Mouse (Mus musculus) neural tube, embryonic 15.5 days (tissue): Measurements from ENCODE around the gene Limd2. TPM values are rescaled to one million over a fixed set of nuclear protein-coding genes. Genes with fewer than 3 reads are reported as not detected.
A peak's percentile ranks its signal among the peaks of the same experiment; 100 is the strongest.
"Not testable (repeated sequence)": the region's sequence is repeated elsewhere in the genome, so short reads cannot be mapped to it uniquely, and the experiment has no call there.

Experiments used
- ATAC-seq: fragments of 200-750 bp; cut with Nextera tagmentation; 2 replicates; pipeline ENCODE4 v1.8.0; 2017; ENCODE audit warnings: mild to moderate bottlenecking, moderate TSS enrichment, moderate library complexity; ENCODE audit not compliant: low FRiP score
- H3K27ac ChIP-seq: fragments of 300-500 bp; sonication (generic); replicated peaks from 2 replicates; pipeline ENCODE4 v1.5.1; 2015; ENCODE audit warnings: mild to moderate bottlenecking, inconsistent platforms
- H3K27me3 ChIP-seq: fragments of 300-500 bp; sonication (generic); replicated peaks from 2 replicates; pipeline ENCODE4 v1.6.1; 2015; ENCODE audit warnings: inconsistent platforms
- H3K36me3 ChIP-seq: fragments of 300-500 bp; sonication (generic); 2 replicates; pipeline ENCODE4 v1.6.1; 2015; ENCODE audit warnings: inconsistent platforms
- H3K4me1 ChIP-seq: fragments of 300-500 bp; sonication (generic); 2 replicates; pipeline ENCODE4 v1.6.1; 2015; ENCODE audit warnings: inconsistent platforms
- H3K4me2 ChIP-seq: fragments of 300-500 bp; sonication (generic); 2 replicates; pipeline ENCODE4 v1.6.1; 2015; ENCODE audit warnings: inconsistent platforms, mild to moderate bottlenecking, moderate library complexity
- H3K4me3 ChIP-seq: fragments of 300-500 bp; sonication (generic); replicated peaks from 2 replicates; pipeline ENCODE4 v1.5.1; 2015; ENCODE audit warnings: mild to moderate bottlenecking, inconsistent platforms
- H3K9ac ChIP-seq: fragments of 300-500 bp; sonication (generic); replicated peaks from 2 replicates; pipeline ENCODE4 v1.6.1; 2015; ENCODE audit warnings: mild to moderate bottlenecking, inconsistent platforms
- H3K9me3 ChIP-seq: fragments of 300-500 bp; sonication (generic); replicated peaks from 2 replicates; pipeline ENCODE4 v1.6.1; 2016; ENCODE audit warnings: inconsistent platforms
- WGBS: fragments of 180-500 bp; shearing (Covaris S2); methylation state at CpG from one replicate; pipeline ENCODE4 v1.1.7; 2015; ENCODE audit warnings: mixed read lengths; 5-methylcytosine and 5-hydroxymethylcytosine counted together
- polyA plus RNA-seq: library from polyadenylated mRNA; unstranded; fragments of >200 nt; fragmentation: Nextera tagmentation; extraction: Ambion mirVana; gene quantifications from 2 replicates; pipeline ENCODE4 v1.2.1, GENCODE M21; 2015

The Limd2 gene
- polyA plus RNA-seq, 1 experiment from 2014 or later, result 148 TPM

DNA sequence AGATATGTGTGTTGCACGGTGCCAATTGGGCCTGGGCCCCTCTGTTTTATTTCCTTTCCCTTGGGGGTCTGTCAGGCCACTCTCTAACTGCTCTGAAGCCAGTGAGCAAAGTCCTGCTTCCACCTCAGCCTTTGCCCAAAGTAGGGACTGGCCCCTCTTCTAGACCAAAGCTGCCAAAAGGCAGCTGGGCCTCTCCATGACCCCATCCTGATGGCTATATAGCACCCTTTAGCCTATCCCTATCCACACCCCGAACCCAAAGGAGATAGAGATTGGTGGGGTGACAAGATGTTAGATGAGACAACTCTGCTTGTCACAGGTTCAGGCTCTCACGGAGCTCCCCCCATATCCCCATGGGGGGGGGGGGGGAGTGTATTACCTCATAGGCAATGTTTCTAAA lies 4.9 kb downstream of the Limd2 start:
- Histone ChIP-seq H3K4me2 (no peak overlapping the region), H3K27me3 (no peaks in the 10 kb centered on the region), H3K36me3 (peaks cover 63% of the 10 kb centered on the region), H3K4me1 (peaks cover 34% of the 10 kb centered on the region), H3K9me3 (no peaks in the 10 kb centered on the region), H3K27ac (no peak overlapping the region), H3K4me3 (no peak overlapping the region), H3K9ac (no peak overlapping the region)
- WGBS, result 79% methylated on average over 3 of the region's 3 CpGs
- ATAC-seq, result no peak

DNA sequence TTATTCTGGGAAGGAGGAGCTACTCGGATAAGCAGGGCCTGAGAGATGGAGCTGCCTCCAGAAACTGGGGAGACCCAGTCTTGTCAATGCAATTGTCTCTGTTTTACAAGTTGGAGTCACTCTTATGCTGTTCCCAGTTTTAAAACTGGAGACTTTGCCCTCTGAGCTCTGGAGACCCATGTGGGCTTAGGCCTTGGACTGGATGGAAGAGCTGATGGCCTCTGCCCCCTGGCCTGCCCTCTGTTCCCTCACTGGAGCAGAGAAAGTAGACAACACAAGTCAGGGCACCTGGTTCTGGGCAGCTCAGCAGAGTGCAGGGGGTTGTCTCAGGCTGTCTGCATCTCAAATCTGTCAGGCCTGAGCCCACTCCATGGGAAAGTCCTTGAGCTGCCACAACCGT lies 5.9 kb downstream of the Limd2 start:
- WGBS, result 71% methylated on average over 2 of the region's 2 CpGs
- Histone ChIP-seq H3K4me2 (no peak overlapping the region), H3K4me3 (no peak overlapping the region), H3K9me3 (no peaks in the 10 kb centered on the region), H3K36me3 (peaks cover 73% of the 10 kb centered on the region), H3K4me1 (peaks cover 29% of the 10 kb centered on the region), H3K27me3 (no peaks in the 10 kb centered on the region), H3K27ac (no peak overlapping the region), H3K9ac (no peak overlapping the region)
- ATAC-seq, result no peak

DNA sequence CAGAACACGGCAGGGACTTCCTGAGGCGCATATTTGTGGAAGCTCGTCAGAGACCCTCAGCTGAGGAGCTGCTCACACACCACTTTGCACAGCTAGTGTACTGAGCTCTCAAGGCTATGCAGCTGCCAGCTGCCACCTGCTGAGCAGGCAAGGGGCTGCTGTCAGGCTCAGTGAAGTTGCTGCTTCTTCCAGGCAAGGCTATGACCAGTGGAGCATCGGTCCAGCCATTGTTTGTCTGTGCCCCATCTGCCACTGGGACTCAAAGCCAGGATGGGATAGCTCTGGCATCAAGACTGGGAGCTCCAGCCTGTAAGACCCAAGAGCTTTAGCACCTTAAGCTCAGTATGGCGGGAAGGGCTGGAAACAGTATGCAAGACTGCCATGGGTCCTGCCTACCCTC lies 6.6 kb downstream of the Limd2 start:
- no peak overlapping the region for H3K9ac ChIP-seq
- peaks cover 25% of the 10 kb centered on the region for H3K4me1 ChIP-seq
- H3K36me3 ChIP-seq, result peaks cover 80% of the 10 kb centered on the region
- no peaks in the 10 kb centered on the region for H3K9me3 ChIP-seq
- no peak overlapping the region for H3K4me2 ChIP-seq
- no peak overlapping the region; the same call in 1 of the 2 replicates for H3K27ac ChIP-seq
- ATAC-seq, result no peak
- H3K4me3 ChIP-seq, result no peak overlapping the region
- no peaks in the 10 kb centered on the region for H3K27me3 ChIP-seq
- WGBS, result 77% methylated on average over 5 of the region's 5 CpGs

DNA sequence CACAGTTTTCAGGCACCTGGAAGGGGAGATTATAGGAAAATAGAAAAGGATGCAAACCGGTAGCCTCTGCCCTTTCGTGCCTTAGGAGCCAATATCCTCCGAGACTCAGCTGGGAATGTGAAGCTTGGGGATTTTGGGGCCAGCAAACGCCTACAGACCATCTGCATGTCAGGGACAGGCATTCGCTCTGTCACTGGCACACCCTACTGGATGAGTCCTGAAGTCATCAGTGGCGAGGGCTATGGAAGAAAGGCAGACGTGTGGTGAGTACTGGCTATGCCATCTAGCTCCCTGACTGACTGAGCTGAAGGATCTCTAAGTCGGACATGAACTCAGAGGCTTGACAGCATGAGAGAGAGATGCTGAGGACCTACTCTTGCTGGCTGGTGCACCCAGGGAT lies 8.5 kb downstream of the Limd2 start:
- no peak overlapping the region for H3K9ac ChIP-seq
- WGBS, result 79% methylated on average over 8 of the region's 8 CpGs
- H3K27ac ChIP-seq, result no peak overlapping the region
- peaks cover 87% of the 10 kb centered on the region for H3K36me3 ChIP-seq
- no peaks in the 10 kb centered on the region for H3K27me3 ChIP-seq
- no peak overlapping the region for H3K4me2 ChIP-seq
- ATAC-seq, result no peak
- H3K4me3 ChIP-seq, result no peak overlapping the region
- H3K4me1 ChIP-seq, result peaks cover 11% of the 10 kb centered on the region
- no peaks in the 10 kb centered on the region for H3K9me3 ChIP-seq

DNA sequence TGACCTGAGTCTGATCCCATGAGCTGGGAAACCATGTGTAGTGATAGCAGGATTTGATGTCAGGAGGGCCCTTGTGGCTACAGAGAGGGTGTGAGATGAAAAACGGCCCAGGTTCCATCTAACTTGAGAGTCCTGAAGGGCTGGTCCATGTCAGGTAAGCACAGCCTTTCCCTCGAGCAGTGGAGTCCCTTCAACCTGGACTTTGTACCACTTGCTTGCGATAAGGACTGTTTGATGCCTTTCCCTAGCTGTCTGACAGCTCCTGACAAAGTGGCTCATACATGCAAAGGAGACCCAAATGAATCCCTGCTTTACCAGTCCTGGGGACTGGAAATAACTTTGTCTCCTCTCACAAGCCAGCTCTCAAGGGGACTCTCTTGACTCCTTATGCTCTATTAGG lies 9.4 kb downstream of the Limd2 start:
- H3K27me3 ChIP-seq, result no peaks in the 10 kb centered on the region
- H3K36me3 ChIP-seq, result peaks cover 81% of the 10 kb centered on the region
- H3K9ac ChIP-seq, result no peak overlapping the region
- ATAC-seq, result no peak
- WGBS, result 95% methylated on average over 3 of the region's 3 CpGs
- H3K9me3 ChIP-seq, result no peaks in the 10 kb centered on the region
- H3K4me1 ChIP-seq, result peaks cover 5% of the 10 kb centered on the region; the same call in 1 of the 2 replicates
- H3K27ac ChIP-seq, result no peak overlapping the region
- no peak overlapping the region for H3K4me2 ChIP-seq
- no peak overlapping the region for H3K4me3 ChIP-seq

DNA sequence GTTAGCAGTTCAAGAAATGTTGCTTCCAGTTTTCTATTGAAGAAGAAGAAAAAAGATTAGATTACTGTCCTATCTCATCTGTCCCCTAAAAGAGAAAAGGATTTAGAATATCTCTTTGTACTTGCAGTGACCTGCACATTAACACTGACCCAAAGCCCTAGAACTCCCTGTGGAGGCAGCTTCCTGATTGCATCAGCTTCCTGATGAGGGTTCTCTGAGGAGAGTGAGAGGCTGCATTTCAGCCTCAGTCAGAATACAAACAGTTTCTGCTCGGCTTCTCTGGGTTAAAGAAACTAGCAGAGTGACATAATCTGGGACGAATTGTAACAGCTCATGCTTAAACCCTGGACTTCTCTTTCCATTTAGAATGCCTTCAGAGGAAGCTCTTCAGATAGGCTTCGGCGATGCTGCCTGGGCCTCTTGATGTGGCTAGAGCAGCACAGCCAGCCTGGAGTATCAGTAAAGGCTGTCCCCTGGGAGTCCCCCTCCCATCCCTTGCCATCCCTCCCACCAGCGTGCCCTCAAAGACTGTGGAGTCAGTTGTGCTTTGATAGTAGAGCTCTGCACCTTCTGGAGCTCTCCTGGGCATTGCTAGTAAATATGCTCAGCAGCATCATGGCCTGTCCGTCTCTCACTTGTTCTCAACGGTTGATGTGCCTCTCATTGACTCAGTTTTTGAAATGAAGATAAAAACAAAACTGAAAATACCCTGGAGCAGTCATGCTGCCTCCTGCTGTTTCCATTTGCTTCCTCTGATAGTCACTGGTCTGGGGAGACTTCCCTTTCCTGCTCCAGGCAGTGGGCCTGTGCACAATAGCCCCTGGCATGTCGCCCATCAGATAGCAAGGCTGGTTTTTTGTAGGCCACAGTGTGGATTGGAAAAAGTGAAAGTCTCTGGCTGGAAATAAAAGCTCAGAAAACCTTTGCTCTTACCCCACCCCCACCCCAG lies 25.8 kb downstream of the Limd2 start:
- no peak overlapping the region for H3K9ac ChIP-seq
- H3K9me3 ChIP-seq, result no peaks in the 10 kb centered on the region
- WGBS, result 37% methylated on average over 8 of the region's 8 CpGs
- ATAC-seq, result no peak
- H3K4me1 ChIP-seq, result peaks cover 8% of the 10 kb centered on the region
- H3K4me2 ChIP-seq, result 0 out of 2 replicates have a peak overlapping the region, but pooled peaks have one; percentile 11
- peaks cover 24% of the 10 kb centered on the region for H3K36me3 ChIP-seq
- H3K27me3 ChIP-seq, result no peaks in the 10 kb centered on the region
- peak overlapping the region; percentile 78 for H3K27ac ChIP-seq
- H3K4me3 ChIP-seq, result no peak overlapping the region

DNA sequence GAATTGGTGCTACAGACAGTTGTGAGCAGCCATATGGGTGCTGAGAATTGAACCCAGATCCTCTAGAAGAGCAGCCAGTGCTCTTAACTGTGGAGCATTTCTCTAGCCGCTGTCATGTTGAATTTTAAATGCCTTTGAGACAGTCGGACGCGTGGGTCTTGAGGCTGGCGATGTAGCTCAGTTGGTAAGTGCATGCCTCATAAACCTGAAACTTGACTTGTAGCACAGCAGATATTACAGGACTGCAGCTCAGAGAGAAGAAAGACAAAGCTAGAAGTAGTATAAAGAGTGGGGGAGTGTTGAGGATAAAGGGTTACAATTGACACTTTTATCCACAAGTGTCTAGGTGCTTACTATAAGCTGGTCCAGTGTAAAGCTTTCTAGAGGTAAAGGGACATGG lies 28.1 kb downstream of the Limd2 start:
- Histone ChIP-seq H3K9ac (no peak overlapping the region), H3K4me3 (no peak overlapping the region), H3K4me2 (no peak overlapping the region), H3K4me1 (peaks cover 8% of the 10 kb centered on the region), H3K36me3 (peaks cover 33% of the 10 kb centered on the region), H3K27ac (no peak overlapping the region), H3K9me3 (no peaks in the 10 kb centered on the region), H3K27me3 (no peaks in the 10 kb centered on the region)
- 86% methylated on average over 5 of the region's 5 CpGs for WGBS
- no peak for ATAC-seq

DNA sequence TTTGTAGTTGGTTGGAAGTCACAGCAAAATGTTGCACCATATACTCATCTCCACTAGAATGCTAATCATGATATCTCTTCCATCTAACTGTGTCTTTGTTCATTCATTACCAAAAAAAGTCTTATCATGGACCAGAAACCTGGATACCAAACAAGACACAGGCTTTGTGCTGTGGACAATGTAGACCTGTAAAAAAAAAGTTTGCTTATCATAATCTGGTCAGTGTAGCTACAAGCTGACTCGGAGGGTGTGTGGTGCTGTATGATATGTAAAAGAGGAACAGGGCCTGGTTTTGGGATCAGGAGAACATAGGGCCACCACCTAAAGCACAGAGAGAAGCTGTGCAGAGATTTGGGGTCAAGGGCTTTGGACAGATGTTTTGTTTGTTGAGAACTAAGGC lies 31.2 kb downstream of the Limd2 start:
- no peak overlapping the region for H3K27ac ChIP-seq
- no peak overlapping the region for H3K4me2 ChIP-seq
- peaks cover 33% of the 10 kb centered on the region for H3K36me3 ChIP-seq
- no peaks in the 10 kb centered on the region for H3K27me3 ChIP-seq
- ATAC-seq, result no peak
- WGBS, result 92% methylated on average over 1 of the region's 1 CpGs
- H3K9ac ChIP-seq, result no peak overlapping the region
- H3K4me3 ChIP-seq, result no peak overlapping the region
- peaks cover under 1% of the 10 kb centered on the region; the same call in 1 of the 2 replicates for H3K4me1 ChIP-seq
- H3K9me3 ChIP-seq, result no peaks in the 10 kb centered on the region

DNA sequence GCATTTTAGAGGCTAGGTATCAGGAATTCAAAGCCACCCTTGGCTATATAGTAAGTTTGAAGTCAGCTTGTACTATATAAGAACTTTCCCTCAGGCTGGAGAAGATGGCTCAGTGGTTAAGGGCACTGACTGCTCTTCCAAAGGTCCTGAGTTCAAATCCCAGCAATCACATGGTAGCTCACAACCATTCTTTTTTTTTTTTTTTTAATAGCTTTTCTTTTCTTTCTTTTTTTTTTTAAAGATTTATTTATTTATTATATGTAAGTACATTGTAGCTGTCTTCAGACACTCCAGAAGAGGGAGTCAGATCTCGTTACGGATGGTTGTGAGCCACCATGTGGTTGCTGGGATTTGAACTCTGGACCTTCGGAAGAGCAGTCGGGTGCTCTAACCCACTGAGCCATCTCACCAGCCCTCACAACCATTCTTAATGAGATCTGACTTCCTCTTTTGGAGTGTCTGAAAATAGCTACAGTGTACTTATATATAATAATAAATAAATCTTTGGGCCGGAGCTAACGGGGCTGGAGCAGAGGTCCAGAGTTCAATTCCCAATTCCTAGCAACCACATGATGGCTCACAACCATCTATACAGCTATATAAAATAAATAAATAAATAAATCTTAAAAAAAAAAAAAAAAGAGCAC lies 33.8 kb downstream of the Limd2 start:
- H3K9me3 ChIP-seq, H3K4me3 ChIP-seq, H3K27me3 ChIP-seq, H3K4me2 ChIP-seq, ATAC-seq, H3K4me1 ChIP-seq, H3K9ac ChIP-seq, H3K27ac ChIP-seq: not testable (repeated sequence)
- 96% methylated on average over 4 of the region's 6 CpGs for WGBS
- peaks cover 53% of the 10 kb centered on the region for H3K36me3 ChIP-seq

DNA sequence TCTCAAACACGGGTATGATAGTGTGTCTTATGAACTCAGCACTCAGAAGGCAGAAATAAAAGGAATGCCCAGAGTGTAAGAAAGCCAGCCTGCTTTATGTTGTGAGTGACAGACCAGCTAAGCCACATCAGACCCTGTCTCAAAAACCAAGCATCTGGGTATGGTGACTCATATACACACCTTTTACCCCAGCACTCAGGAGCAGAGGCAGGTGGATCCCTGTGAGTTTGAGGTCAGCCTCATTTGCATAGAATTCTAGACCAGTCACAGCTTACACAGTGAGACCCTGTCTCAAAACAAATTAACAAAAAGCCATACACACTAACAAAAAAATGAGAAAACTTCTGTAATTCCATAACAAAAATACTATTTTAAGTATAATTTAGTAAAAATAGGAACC lies 34.8 kb downstream of the Limd2 start:
- Histone ChIP-seq H3K4me2 (no peak overlapping the region), H3K9ac (no peak overlapping the region), H3K36me3 (peaks cover 56% of the 10 kb centered on the region), H3K4me3 (no peak overlapping the region), H3K27ac (no peak overlapping the region), H3K27me3 (no peaks in the 10 kb centered on the region), H3K9me3 (no peaks in the 10 kb centered on the region), H3K4me1 (no peaks in the 10 kb centered on the region)
- ATAC-seq, result no peak
- 76% methylated on average over 1 of the region's 1 CpGs for WGBS

DNA sequence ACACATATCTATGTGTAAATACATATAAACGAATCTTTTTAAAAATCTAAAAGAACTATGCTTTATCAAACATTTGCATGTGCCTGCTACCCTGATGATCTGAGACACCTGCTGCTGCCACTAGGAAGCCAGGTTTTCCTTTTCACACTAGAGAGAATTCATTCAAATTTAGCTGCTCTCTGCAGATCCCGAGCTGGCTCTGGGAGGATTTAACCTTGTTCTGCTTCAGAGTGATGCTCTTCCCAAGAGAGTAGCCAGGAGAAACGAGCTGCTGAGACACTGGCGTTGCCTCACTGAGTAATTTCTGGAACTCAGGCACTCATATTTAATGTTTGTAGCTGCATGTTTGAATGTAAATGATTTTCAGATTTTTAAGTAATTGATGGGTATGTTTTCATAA lies 35.9 kb downstream of the Limd2 start:
- Histone ChIP-seq H3K9ac (no peak overlapping the region), H3K27ac (no peak overlapping the region), H3K9me3 (no peaks in the 10 kb centered on the region), H3K4me1 (no peaks in the 10 kb centered on the region), H3K4me3 (no peak overlapping the region), H3K27me3 (no peaks in the 10 kb centered on the region), H3K4me2 (no peak overlapping the region), H3K36me3 (peaks cover 49% of the 10 kb centered on the region)
- 69% methylated on average over 4 of the region's 4 CpGs for WGBS
- no peak for ATAC-seq

DNA sequence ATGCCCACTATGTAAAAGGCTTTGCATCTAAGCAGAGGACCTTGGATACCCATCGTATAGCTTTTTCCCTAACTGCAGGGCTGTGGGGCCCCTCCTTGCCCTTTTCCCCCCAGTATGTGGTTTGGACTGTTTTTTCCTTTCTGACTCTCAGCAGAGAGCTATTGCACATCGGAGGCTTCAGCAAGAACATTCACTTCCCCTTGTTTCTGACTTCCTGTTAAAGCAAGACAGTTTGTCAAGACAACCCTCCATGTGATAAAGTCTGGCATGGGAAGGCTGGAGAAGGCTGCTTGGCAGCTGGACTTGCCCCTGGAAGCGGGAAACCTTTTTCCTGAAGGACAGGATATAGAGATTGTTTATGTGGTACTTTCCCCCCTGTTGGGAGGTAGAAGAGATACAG lies 37.9 kb downstream of the Limd2 start:
- H3K4me1 ChIP-seq, result no peaks in the 10 kb centered on the region
- WGBS, result 90% methylated on average over 3 of the region's 3 CpGs
- H3K4me2 ChIP-seq, result no peak overlapping the region
- no peak overlapping the region for H3K27ac ChIP-seq
- H3K9me3 ChIP-seq, result no peaks in the 10 kb centered on the region
- no peaks in the 10 kb centered on the region for H3K27me3 ChIP-seq
- H3K4me3 ChIP-seq, result no peak overlapping the region
- H3K9ac ChIP-seq, result no peak overlapping the region
- ATAC-seq, result no peak
- peaks cover 59% of the 10 kb centered on the region for H3K36me3 ChIP-seq
